Mouse (Mus musculus) kidney, adult 9 months (tissue): ENCODE data around the gene Cbx5.
"Not testable (repeated sequence)": the region's sequence is repeated elsewhere in the genome, so short reads cannot be mapped to it uniquely, and the experiment has no call there.

Source experiments
- DNase-seq: peaks from one replicate; pipeline ENCODE4 v3.0.0; 2022

Cbx5 gene

GRCm38 (mm10) chr15:103250195-103250740 lies 10.7 kb upstream of the Cbx5 start:
- peak; percentile 84 for DNase-seq

- not testable (repeated sequence) for DNase-seq
Observed at GRCm38 (mm10) chr15:103249511-103249910, 9.9 kb upstream of the Cbx5 start.

GRCm38 (mm10) chr15:103248401-103249313 lies 9.0 kb upstream of the Cbx5 start:
- DNase-seq, result no peak

- no peak for DNase-seq
Observed at GRCm38 (mm10) chr15:103247782-103248400, 8.3 kb upstream of the Cbx5 start.

DNA sequence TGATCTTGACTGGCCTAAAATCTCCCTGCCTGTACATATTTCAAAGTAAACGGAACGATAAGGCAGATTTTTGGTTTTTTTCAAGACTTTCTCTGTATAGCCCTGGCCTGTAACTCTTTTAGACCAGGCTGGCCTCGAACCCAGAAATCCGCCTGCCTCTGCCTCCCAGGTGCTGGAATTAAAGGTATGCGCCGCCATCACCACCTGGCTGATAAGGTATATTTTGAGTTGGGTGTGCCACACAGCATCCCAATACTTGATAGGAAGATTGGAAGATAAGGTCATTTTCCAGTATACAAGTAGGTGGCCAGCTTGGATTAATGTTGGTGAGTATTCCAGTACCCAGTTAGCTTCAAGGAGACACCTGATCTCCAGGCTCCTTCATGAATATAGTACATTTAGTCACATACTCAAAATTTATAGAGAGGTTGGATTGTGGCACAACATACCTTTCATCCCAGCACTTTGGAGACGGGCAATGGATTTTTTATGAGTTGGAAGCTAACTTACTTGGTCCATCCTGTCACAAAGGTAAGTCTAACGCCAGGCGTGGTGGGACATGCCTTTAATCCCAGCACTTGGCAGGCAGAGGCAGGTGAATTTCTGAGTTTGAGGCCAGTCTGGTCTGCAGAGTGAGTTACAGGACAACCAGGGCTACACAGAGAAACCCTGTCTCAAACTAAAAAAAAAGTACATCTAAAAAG lies 7.6 kb upstream of the Cbx5 start:
- DNase-seq, result no peak

DNA sequence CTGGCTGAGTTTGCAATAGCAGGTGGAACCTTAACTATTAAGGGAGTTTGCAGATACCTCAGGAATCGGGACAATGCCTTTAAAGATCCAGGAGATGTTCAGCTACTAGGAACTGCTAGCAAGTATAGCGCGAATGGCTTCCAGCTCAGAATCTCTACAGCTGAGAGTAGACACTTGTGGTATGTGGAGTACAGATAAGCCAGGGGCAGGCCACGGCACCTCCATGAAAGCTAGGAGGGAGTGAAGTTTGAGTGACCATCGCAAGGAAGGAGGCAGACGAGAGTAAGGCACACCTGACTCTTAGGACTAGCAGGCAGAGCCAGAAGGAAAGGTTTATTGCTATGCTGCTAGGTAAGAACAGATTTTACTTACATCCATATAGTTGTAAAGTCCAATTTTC lies 6.0 kb upstream of the Cbx5 start:
- DNase-seq, result no peak

DNA sequence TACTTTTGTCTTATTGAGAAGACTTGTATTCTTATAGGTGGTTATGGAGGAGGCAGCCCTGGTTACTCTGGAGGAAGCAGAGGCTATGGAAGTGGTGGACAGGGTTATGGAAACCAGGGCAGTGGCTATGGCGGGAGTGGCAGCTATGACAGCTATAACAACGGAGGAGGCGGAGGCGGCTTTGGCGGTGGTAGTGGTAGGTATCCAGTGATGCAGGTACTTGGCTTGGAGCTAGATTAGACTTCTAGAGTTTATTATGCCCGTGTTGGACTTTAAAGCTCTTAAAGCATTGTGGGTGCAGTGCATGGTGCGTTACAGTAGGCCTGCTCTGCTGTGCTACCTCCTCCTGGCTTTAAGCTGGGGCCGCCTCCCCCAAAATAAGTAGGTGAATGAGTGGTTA lies 3.3 kb upstream of the Cbx5 start:
- no peak for DNase-seq

DNA sequence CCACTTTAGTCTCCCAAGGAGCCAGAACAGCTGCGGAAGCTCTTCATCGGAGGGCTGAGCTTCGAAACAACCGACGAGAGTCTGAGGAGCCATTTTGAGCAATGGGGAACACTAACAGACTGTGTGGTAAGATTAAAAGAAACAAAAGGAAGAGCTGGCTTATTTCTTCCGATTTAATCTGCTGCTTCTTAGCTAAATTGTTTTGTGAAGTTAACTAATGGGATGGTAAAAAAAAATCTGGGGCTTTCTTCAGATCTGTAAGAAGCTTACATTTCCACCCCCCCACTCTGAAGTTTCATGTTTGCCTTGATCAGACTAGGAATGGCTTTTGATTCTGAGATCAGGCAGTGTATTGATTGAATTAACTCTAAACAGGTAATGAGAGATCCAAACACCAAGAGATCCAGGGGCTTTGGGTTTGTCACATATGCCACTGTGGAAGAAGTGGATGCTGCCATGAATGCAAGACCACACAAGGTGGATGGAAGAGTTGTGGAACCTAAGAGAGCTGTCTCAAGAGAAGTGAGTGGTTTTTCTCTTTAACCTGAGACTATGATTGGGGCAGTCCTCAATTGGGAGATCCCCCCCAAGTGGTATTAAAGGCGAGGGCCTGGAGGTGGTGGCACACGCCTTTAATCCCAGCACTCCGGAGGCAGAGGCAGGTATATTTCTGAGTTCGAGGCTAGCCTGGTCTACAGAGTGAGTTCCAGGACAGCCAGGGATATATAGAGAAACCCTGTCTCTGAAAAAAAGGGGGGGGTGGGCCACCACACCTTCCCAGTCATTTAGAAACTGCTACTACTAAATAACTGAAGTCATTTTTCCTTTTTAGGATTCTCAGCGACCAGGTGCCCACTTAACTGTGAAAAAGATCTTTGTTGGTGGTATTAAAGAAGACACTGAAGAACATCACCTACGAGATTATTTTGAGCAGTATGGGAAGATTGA lies 1.7 kb upstream of the Cbx5 start:
- not testable (repeated sequence) for DNase-seq

- peak; percentile 99 for DNase-seq
Observed at GRCm38 (mm10) chr15:103240160-103241028, 778 bp upstream of the Cbx5 start, which contains the start of gene Hnrnpa1. Gene Hnrnpa1 (plus strand): TSS chr15:103240432.

- DNase-seq, result peak; percentile 95
Observed at GRCm38 (mm10) chr15:103239130-103239684, 409 bp downstream of the Cbx5 start.

- no peak for DNase-seq
Observed at GRCm38 (mm10) chr15:103237295-103237694, 2.3 kb downstream of the Cbx5 start.

GRCm38 (mm10) chr15:103233119-103233518 lies 6.5 kb downstream of the Cbx5 start:
- no peak for DNase-seq

- DNase-seq, result no peak
Observed at GRCm38 (mm10) chr15:103228904-103229303, 10.7 kb downstream of the Cbx5 start.

DNA sequence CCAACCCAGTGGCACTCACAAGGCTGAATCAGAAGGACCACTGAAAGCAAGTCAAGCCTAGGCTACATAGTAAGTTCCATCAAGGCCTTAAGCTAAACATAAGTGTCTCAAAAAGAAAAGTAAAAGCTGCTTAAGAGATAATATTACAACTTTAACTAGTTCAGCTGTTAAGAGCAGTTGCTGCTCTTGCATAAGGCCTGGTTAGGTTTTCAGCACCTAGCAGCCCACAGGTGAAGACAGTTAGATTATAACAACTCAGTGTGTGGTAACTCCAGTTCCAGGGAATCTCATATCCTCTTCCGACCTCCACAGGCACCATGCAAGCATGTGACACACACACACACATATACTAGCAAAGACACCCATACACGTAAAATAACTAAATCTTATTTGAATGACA lies 12.0 kb downstream of the Cbx5 start:
- DNase-seq, result no peak

GRCm38 (mm10) chr15:103227022-103227421 lies 12.6 kb downstream of the Cbx5 start:
- DNase-seq, result no peak

DNA sequence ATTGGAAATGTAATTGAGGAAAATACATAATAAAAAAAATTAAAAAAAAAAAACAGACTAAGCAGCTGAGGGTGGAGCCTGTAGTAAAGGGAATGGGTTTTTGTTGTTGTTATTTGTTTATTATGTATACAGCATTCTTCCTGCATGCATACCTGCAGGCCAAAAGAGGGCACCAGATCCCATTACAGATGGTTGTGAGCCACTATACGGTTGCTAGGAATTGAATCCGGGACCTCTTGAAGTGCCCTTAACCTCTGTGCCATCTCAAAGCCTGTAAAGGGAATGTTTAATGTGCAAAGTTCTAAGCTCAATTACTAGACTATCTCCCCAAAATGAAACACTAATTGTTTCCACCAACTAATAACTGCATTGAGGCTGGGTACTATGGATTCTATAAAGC lies 15.5 kb downstream of the Cbx5 start:
- DNase-seq, result no peak

DNA sequence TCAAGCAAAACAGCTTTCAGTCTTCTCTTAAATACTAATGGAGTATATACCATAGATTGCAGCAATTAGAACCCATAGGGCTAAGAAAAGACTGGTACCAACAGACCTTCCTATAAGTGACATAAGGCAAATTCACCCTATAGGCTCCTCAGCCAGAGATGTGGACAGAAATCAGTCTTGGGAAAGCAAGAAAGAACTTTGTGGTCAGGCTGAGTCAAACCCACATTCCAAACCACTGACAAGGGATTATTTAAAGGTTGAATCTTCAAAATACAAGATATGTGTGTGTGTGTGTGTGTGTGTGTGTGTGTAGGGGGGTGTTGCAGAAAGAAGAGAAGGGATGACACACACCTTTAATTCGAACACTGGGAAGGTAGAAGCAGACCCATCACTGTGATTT lies 18.2 kb downstream of the Cbx5 start:
- no peak for DNase-seq

GRCm38 (mm10) chr15:103220785-103221184 lies 18.8 kb downstream of the Cbx5 start:
- DNase-seq, result no peak

DNA sequence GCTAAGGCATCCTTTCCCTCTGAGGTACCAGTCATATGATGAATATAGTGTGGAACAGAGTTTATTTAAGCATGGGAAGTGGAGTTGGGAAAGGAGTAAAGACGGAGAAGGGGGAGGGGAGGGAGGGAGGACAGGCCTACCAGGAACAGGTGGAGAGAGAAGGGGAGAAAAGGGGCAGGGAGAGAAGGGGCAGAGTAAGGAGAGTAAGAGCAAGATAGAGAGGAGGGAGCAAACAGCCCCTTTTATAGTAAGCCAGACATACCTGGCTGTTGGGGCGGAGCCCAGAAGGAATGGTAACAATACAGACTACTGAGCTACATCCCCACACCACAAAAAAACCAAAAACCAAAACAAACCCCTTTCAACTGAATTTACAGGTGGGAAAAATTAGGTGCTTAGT lies 23.6 kb downstream of the Cbx5 start:
- no peak for DNase-seq
